Mouse (Mus musculus) gastrocnemius, postnatal 10 days (tissue): ENCODE data around the gene Lrrc74a. TPM values are rescaled to one million over a fixed set of nuclear protein-coding genes. Genes with fewer than 3 reads are reported as not detected.
A peak's percentile ranks its signal among the peaks of the same experiment; 100 is the strongest.

Experiments used
- DNase-seq: peaks from one replicate; pipeline ENCODE4 v3.0.0; 2021; ENCODE audit warnings: mixed read lengths
- total RNA-seq, 2 experiments: library from RNA; stranded (reverse); gene quantifications; 2 replicates each; pipeline ENCODE4 v1.2.3; 2021

Lrrc74a gene
- total RNA-seq, 2 experiments from 2014 or later: not detected

GRCm38 (mm10) chr12:86719961-86720639, 14.1 kb upstream of the Lrrc74a start:
- no peak for DNase-seq

DNA sequence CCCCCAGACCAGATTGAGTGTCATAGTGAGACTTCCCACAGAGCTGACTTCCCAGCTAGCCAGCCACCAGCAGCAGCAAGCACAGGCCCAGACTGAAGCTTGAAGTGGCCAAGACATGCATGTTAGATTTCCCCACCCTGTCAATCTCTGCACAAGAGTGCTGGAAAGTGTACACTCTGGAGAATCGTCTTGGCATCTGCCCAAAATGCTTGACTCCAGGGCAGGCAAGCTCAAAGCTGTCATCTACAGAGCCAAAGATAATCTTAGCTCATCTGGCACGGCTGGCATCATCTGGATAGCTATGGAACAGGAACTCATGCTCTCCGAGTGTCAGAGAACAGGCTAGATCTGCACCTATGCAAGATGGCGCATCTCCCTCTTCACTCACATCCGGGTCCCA, 12.7 kb upstream of the Lrrc74a start:
- no peak for DNase-seq

GRCm38 (mm10) chr12:86724300-86724699, 9.9 kb upstream of the Lrrc74a start:
- DNase-seq: no peak

DNA sequence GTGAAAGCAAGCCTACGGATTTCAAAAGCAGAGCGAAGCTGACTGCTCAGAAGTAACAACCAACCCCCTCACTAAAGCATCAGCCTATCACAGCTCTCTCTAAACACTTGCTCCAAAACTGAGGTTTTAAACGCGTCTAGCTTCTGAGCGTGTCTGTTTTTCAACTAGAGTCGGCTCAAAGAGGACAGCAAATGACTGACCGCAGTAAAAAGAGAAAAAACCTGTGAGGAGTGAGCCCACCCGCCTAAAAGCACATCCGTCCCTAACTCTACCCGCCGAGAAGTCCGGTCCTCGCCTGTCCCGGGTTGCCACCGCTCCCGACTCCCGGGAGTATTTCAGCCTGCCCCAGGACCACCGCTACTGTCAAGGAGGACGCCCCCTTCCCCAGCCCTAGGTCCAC, 8.5 kb upstream of the Lrrc74a start:
- DNase-seq: no peak

DNA sequence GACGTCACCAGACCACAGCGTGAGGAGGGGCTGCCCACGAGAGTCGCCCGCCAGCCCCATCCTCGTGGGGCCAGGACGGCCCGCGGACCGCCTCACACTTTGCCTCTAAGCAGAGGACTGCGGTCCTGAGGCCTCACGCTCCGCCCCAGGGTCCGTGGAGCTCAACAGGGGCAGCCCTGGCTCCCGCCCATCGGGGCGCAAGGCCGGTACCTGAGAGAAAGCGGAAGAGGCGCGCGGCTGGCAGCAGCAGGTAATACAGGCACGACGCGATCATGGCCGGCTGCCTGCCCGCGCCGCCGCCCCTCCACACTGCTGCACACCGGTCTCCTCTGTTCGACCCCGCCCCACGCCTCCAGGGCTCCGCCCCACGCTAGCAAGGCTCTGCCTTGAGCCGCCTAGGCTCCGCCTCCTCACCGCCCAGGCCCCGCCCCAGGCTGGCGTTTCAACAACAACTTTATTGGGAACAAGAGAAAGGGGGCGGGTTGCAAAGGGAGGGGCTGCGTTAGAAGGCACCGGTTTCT, 8.0 kb upstream of the Lrrc74a start, which contains the start of gene Angel1:
Angel1 (minus strand) TSS at position 341 of the 521 bp plus-strand sequence.
- DNase-seq: peak; percentile 97

- no peak for DNase-seq
Measured at GRCm38 (mm10) chr12:86761036-86761435, 26.9 kb downstream of the Lrrc74a start.

GRCm38 (mm10) chr12:86764060-86764459, 29.9 kb downstream of the Lrrc74a start:
- no peak for DNase-seq

- DNase-seq: no peak
Measured at GRCm38 (mm10) chr12:86766467-86766866, 32.3 kb downstream of the Lrrc74a start.

DNA sequence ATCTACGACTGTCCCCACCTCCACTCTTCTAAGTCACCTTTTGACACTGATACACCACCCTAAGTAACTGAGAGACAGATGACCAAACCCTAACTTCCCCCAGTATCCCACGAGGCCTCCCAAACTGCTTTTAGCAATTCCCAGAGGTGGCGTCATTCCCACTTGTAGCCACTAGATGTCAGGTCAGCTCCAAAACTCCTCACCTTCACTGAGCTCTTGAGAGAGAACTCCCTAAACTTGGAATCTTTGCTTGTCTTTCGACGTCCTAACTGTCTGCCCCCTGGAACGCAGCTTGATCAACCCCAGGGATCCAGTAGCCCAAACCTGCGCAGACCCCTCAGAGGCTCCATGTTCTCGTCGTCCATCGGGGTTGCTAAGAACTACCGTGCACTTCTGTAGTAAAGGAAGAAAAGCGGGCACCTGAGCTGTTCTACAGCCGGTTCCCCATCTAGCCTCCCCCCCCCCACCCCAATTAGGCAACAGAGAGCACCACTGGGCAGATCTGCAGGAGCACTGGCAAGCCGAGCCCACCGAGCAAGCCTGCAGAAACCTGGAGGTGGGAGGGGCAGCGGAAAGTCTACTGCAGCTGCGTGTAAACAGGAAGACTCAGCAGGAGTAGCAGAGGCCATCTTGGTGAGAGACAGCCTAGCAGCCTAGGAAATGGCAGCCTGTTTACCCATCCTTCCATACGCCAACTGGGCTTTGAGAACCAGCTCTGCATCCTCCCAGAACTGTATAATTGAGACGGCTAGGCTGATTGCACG, 33.9 kb downstream of the Lrrc74a start:
- peak; percentile 57 for DNase-seq

GRCm38 (mm10) chr12:86768986-86769580, 34.9 kb downstream of the Lrrc74a start:
- peak; percentile 86 for DNase-seq

DNA sequence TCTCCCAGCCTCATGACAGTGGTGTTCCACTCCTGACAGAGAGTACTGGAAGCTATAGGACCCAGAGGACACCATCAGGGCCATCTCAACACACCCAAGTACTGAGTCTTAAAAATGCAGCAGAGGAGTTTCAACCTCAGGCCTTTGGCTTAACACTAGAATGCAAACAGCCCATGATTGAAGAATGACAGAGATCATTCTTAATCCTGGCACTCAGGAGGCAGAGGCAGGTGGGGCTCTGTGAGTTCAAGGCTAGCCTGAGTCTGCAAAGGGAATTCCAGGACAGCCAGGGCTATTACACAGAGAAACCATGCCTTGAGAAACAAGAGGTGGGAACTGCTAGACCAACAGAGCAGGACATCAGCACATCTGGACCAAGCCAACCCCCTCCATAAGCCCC, 35.6 kb downstream of the Lrrc74a start:
- DNase-seq: no peak

DNA sequence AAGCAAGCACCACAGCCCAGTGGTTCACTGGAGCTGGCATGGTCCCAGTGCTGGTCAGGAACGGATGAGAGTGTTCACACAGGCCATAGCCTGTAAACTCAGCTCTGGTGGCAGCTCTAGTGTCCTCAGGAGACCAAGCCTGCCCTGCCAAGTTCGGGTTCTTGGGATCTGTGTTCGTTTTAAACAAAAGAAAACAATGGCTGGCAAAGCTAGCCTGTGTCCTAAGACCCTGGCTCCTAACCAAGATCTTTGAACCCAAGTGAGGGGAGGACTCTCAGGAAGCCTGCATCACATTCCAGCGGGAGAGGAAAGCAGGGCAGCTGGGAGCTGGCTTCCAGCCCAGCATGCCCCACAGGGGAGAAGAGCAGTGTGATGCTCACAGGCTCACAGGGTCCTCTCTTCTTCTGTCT, 36.1 kb downstream of the Lrrc74a start:
- peak; percentile 73 for DNase-seq

DNA sequence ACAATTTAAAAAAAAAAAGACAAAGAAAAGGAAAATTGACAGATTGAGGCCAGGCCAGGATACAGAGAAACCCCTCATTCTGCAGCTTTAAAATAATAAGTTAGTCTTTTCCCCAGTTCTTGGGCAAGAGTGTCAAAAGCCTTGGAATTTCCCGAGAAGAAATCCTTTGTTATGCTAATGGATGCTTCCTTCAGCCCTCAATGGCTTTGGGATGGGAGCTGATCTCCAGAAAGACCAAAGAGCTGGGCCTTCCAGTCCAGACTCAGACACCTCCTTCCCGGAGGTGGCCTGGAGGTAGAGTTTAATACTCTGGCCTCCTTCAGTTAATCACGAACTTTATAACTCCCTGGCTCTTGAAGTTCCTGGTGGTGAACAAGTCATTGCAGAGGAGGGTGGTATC, 36.8 kb downstream of the Lrrc74a start:
- no peak for DNase-seq

- DNase-seq: peak; percentile 96
Measured at GRCm38 (mm10) chr12:86771823-86772427, 37.8 kb downstream of the Lrrc74a start.

DNA sequence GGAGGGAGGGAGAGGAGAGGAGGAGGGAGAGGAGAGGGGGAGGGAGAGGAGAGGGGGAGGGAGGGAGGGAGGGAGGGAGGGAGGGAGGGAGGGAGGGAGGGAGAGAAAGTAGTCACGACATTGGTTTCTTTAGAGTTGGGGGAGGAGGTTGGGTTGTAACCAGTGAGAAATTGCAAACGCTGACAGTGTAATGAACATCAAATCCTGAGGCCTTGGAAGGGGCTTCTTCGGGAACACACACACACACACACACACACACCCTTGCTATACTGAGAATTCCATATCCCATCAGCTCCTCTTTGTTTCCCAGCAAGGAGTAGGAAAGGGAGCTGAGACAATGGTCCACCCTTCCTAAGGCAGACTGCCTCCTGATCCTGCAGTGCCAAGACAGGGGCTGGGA, 38.4 kb downstream of the Lrrc74a start:
- no peak for DNase-seq

GRCm38 (mm10) chr12:86775561-86776280, 41.6 kb downstream of the Lrrc74a start:
- peak; percentile 60 for DNase-seq

DNA sequence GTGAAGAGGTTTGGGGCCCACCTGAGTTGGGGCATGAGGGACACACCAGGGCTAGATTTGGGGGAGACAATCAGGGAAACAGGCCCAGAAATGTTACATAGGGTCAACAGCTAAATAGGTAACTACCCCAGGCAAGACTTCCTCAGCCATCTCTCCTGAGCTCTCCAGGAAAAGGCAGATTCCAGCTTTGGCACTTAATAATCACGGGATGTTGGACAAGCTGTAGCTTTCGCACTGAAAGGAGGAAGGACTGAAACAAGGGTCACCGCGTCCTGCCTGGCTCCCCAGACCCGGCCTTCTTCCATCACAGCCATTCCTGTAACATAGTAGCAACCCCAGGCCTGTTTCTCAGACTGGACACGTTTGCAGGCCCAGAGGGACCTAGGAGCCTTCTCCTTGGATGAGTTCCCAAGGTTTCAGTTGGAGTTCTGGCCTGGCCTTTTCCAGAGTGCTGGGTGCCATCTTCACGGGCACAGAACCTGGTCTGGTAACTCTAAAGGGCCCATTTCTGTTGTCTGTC, 42.2 kb downstream of the Lrrc74a start:
- DNase-seq: no peak

DNA sequence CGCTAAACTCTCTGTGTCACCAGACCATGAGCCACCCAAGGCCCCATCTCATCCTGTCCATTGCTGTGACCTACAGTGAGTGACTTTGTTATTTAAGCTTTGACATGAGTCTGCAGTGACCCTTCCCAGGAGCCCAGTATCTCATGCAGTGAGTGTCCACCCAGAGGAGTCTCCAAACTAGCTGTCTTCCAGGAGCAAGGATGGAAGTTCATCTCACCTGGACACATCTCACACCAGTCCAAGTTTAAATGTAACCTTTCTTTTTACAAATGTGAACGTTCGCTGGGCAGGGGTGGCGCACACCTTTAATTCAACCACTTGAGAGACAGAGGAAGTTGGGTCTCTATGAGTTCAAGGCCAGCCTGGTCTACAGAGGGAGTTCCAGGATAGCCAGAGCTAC, 44.4 kb downstream of the Lrrc74a start:
- DNase-seq: no peak

DNA sequence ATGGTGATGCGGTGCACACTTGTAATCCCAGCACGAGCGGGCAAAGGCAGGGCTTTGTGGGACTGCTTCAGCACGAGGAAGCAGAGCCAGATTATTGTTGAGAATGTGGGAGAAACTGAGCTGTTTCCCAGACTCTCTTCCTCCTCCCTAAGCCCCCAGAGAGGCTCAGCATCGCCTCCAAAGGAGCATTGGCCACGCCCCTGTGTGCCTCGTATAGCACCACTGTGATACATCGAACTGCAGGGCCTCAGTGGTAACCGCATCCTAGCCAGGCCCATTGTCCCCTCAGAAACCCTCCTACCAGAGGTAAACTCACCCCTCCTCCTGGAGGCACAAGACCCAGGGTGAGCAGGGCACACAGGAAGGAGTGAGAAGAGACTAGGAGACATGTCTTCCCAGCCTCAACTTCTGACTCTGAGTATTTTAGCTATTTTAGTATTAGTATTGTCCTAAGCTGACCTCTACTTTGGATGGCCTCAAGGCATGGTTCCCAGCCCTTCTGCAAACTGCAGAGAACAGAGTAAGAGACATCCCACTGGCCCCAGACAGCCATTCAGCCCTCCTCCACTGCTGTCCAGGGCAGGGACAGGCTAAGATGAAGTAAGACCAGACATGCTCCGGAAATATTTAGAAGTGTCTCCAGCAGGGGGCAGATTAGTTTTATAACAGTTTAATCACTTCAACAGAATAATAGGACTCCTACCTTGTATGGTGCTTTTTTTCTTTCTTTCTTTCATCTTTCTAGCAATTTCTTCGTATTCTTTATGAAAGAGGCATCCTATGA, 45.2 kb downstream of the Lrrc74a start:
- DNase-seq: peak; percentile 40

GRCm38 (mm10) chr12:86781654-86782202, 47.6 kb downstream of the Lrrc74a start:
- no peak for DNase-seq
